Mouse (Mus musculus) hindbrain, embryonic 11.5 days (tissue): ENCODE data around the gene Scn3b. TPM values are rescaled to one million over a fixed set of nuclear protein-coding genes. Genes with fewer than 3 reads are reported as not detected.

Source experiments
- ATAC-seq: fragments of 200-750 bp; cut with Nextera tagmentation; 2 replicates; pipeline ENCODE4 v1.8.0; 2017; ENCODE audit warnings: mild to moderate bottlenecking, moderate TSS enrichment, moderate library complexity; ENCODE audit not compliant: low FRiP score
- DNase-seq: peaks from one replicate; pipeline ENCODE4 v3.0.0-alpha.2; 2015; ENCODE audit warnings: low spot score
- H3K27ac ChIP-seq: fragments of 300-500 bp; sonication (generic); 2 replicates; pipeline ENCODE4 v1.5.1; 2014; ENCODE audit warnings: mild to moderate bottlenecking, low read depth, low read length
- H3K27me3 ChIP-seq: fragments of 300-500 bp; sonication (generic); 2 replicates; pipeline ENCODE4 v1.6.1; 2014; ENCODE audit warnings: mild to moderate bottlenecking, low read length, moderate library complexity, mixed read lengths; ENCODE audit not compliant: control insufficient read depth, insufficient read depth
- H3K36me3 ChIP-seq: fragments of 300-500 bp; sonication (generic); 2 replicates; pipeline ENCODE4 v1.6.1; 2014; ENCODE audit warnings: mild to moderate bottlenecking, low read length, moderate library complexity, mixed read lengths; ENCODE audit not compliant: control insufficient read depth, insufficient read depth
- H3K4me1 ChIP-seq: fragments of 300-500 bp; sonication (generic); replicated peaks from 2 replicates; pipeline ENCODE4 v1.6.1; 2014; ENCODE audit warnings: low read length, mixed read lengths; ENCODE audit not compliant: control insufficient read depth, insufficient read depth
- H3K4me2 ChIP-seq: fragments of 300-500 bp; sonication (generic); replicated peaks from 2 replicates; pipeline ENCODE4 v1.6.1; 2014; ENCODE audit warnings: mild to moderate bottlenecking, low read depth, low read length
- H3K4me3 ChIP-seq: fragments of 300-500 bp; sonication (generic); 2 replicates; pipeline ENCODE4 v1.5.1; 2014; ENCODE audit warnings: low read depth, low read length
- H3K9ac ChIP-seq: fragments of 300-500 bp; sonication (generic); 2 replicates; pipeline ENCODE4 v1.6.1; 2014; ENCODE audit warnings: low read depth, low read length
- H3K9me3 ChIP-seq: fragments of 300-500 bp; sonication (generic); 2 replicates; pipeline ENCODE4 v1.6.1; 2016; ENCODE audit warnings: low read length; ENCODE audit not compliant: control insufficient read depth
- WGBS: fragments of 180-500 bp; shearing (Covaris S2); extraction: QIAGEN DNeasy Blood & Tissue Kit; methylation state at CpG from one replicate; pipeline ENCODE4 v1.1.7; 2014; 5-methylcytosine and 5-hydroxymethylcytosine counted together
- polyA plus RNA-seq: library from polyadenylated mRNA; unstranded; fragments of >200 nt; fragmentation: Nextera tagmentation; extraction: Ambion mirVana; gene quantifications from 2 replicates; pipeline ENCODE4 v1.2.1, GENCODE M21; 2014

Gene Scn3b
- 22.5 and 23.5 TPM in 2 replicates for polyA plus RNA-seq

DNA sequence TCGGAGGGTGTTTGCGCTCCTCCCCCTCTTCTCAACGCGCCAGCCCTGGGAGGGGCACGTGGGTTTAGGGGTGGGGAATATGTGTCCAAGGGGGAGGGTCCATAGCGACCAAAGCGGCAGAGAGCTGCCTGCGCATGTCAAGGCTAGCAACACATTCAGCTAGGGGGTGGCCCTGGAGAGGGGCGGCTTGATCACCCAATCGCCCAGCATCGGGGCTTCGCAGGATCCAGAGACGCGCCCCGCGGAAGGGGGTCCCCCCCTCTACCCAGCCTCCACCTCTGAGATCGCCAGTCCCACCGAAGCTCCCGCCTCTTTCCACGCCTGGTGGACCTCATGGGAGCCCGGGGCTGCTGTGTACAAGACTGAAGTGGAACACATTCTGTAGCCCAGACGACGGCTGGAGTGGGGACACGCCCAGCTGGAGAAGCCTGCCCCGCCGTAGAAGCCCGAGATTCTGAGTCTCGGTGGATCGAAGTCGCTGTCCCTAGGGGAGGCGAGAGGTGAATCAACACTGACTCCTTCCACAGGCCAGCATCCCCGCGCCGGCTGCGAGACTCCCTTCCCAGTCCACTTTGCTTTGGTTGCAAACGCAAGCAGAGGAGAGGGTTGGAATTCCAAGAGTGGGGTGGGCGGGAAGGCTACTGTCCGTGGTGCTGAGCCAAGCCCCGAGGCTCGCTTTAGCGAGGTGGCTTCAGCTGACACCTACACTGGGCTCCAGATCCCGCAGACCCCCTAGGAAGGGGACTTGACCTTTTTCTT is at the start of gene Scn3b:
TSS of gene Scn3b (plus strand) at position 115 of the 759 bp plus-strand sequence.
- Histone ChIP-seq H3K9ac (peak within 1 kb of the TSS; percentile 32), H3K9me3 (no peaks in the 10 kb centered on the region), H3K4me3 (peak within 1 kb of the TSS; percentile 43), H3K27ac (peak within 1 kb of the TSS; percentile 24; the same call in 1 of the 2 replicates), H3K36me3 (no peaks in the 10 kb centered on the region), H3K4me1 (0 out of 2 replicates have a peak, but pooled peaks cover 4% of the 10 kb centered on the region), H3K27me3 (no peaks in the 10 kb centered on the region; the same call in 1 of the 2 replicates), H3K4me2 (peak within 1 kb of the TSS; percentile 74)
- peak; percentile 77 for DNase-seq
- under 1% methylated on average over 40 of the region's 42 CpGs for WGBS
- ATAC-seq: peak; percentile 94

DNA sequence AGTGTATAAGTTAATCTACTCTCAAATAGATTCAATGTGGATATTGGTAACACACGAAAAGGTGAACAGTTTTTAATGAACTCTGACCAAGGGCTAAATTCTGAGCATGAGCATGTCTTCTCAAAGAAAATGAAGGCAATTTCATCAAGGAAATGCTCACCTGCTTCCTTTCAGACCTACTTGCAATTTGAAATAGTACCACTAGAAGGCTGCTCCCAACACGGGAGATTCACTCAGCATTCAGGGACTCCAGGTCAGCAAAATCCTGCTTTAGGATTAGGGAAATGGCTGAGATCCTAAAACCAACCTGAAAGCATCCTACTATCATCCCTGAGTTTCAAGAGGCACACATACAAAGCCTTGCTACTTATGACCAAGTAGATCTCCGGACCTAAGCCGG is 44.7 kb upstream of the Scn3b start:
- WGBS: 74% methylated on average over 4 of the region's 4 CpGs
- H3K9ac ChIP-seq: no peak overlapping the region
- no peak overlapping the region for H3K4me3 ChIP-seq
- no peak overlapping the region for H3K4me2 ChIP-seq
- no peaks in the 10 kb centered on the region for H3K9me3 ChIP-seq
- no peaks in the 10 kb centered on the region for H3K36me3 ChIP-seq
- ATAC-seq (no peak), DNase-seq (no peak)
- H3K27me3 ChIP-seq: no peaks in the 10 kb centered on the region
- no peaks in the 10 kb centered on the region for H3K4me1 ChIP-seq
- H3K27ac ChIP-seq: no peak overlapping the region

DNA sequence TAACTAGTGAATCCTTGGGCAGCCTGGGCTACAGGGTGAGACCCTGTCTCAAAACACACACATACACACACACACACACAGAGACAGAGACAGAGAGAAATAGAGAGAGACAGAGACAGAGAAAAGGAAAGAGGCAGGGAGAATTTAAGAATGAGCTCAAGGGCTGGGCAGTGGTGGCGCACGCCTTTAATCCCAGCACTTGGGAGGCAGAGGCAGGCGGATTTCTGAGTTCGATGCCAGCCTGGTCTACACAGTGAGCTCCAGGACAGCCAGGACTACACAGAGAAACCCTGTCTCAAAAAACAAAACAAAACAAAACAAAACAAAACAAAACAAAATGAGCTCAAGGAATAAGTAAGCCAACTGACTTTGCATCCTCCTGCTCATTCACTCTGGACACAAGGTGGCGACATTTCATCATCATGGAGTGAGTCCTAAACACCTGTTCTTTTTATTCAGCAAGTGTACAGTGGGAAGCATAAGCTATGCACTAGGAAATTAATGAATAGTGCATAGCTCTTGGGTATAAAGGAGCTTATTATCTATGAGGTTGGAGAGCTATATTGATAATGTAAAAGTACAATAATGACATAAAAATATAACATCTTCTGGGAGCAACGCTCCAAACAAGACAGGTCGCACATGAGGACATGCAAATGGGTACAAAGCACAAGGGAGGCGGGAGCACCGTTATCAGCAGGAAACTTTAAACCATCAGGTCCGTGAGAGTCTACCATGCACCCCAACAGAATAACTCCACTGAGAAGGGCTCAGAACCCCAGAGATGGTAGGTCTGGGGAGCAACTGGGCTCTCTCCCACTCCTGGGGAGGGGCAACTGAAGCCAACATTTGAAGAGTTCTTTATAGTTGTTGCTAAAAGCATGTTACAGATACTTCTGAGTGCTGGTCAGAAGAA is 40.9 kb upstream of the Scn3b start:
- Histone ChIP-seq H3K4me2 (no peak overlapping the region), H3K9ac (no peak overlapping the region), H3K36me3 (no peaks in the 10 kb centered on the region), H3K9me3 (no peaks in the 10 kb centered on the region), H3K27me3 (no peaks in the 10 kb centered on the region), H3K4me1 (no peaks in the 10 kb centered on the region), H3K27ac (no peak overlapping the region), H3K4me3 (no peak overlapping the region)
- DNase-seq (peak; percentile 79), ATAC-seq (peak; percentile 79)
- WGBS: 75% methylated on average over 10 of the region's 10 CpGs

DNA sequence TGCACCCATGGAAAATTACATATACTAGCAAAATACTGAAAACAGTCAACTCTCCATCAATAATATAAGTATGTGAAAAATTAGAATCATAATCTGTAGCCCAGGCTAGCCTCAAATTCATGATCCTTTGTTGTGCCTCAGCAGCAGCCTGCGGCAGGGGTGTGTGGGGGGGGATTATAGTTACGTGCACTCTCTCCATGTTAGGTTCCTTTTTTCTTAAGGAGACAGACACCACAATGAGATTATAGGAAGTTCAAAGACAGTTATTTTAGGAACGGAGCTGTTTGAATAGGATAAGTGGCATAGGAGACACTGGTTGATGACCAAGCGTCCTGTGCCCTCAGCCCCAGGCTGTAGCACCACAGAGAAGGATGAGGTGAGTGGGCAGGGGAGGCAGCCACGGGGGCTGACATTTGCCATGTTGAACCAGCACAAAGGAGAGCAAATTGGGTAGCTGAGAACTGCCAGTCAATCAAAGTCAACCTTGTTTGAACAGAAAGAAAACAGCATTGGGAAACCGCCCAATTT is 40.1 kb upstream of the Scn3b start:
- Histone ChIP-seq H3K9me3 (no peaks in the 10 kb centered on the region), H3K27me3 (no peaks in the 10 kb centered on the region), H3K9ac (no peak overlapping the region), H3K4me2 (no peak overlapping the region), H3K27ac (no peak overlapping the region), H3K4me1 (no peaks in the 10 kb centered on the region), H3K4me3 (no peak overlapping the region), H3K36me3 (no peaks in the 10 kb centered on the region)
- no peak for DNase-seq
- no peak for ATAC-seq
- WGBS: 58% methylated on average over 6 of the region's 6 CpGs

DNA sequence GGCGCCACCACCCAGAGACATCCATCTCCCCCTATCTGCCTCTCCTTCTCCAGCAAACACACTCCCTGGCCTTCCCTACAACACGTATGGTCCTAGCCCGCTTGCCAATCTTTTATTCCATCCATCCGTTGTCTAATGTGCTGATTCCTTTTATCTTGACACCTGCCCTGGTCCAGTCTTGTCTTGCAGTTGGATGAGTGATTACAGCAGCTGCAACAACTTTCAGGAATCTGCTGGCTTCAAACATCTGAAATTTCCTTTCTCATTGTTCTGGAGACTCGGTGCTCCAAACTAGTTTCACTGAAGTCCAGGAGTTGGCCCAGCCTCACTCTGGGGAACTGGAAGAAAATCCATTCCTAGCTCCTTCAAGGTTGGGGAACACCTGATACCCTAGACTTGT is 39.5 kb upstream of the Scn3b start:
- Histone ChIP-seq H3K4me2 (no peak overlapping the region), H3K4me1 (no peaks in the 10 kb centered on the region), H3K9me3 (no peaks in the 10 kb centered on the region), H3K4me3 (no peak overlapping the region), H3K27me3 (no peaks in the 10 kb centered on the region), H3K9ac (no peak overlapping the region), H3K36me3 (no peaks in the 10 kb centered on the region), H3K27ac (no peak overlapping the region)
- ATAC-seq (no peak), DNase-seq (no peak)
- WGBS: 68% methylated on average over 5 of the region's 5 CpGs

DNA sequence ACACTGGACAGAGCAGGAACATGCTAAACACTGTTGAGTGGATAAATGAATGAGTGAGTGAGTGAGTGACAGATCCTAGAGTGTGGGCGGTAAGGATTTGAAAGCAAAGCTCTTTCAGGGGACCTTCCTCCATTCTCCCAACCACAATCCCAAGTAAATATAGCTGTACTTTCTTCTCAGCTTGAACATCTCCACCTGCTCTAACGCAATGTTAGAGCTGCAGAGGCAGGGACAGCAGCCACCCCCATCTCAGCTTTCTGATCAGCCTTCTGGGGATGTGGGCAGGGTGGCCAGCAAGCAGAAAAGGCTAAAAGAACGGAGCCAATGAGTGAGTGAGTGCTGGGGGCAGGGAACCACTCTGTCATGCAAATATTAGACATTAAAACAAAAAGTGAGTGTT is 38.0 kb upstream of the Scn3b start:
- Histone ChIP-seq H3K27ac (no peak overlapping the region), H3K4me1 (no peaks in the 10 kb centered on the region), H3K4me3 (no peak overlapping the region), H3K9me3 (no peaks in the 10 kb centered on the region), H3K27me3 (no peaks in the 10 kb centered on the region), H3K36me3 (no peaks in the 10 kb centered on the region), H3K4me2 (no peak overlapping the region), H3K9ac (no peak overlapping the region)
- ATAC-seq: no peak
- 77% methylated on average over 3 of the region's 3 CpGs for WGBS
- no peak for DNase-seq

DNA sequence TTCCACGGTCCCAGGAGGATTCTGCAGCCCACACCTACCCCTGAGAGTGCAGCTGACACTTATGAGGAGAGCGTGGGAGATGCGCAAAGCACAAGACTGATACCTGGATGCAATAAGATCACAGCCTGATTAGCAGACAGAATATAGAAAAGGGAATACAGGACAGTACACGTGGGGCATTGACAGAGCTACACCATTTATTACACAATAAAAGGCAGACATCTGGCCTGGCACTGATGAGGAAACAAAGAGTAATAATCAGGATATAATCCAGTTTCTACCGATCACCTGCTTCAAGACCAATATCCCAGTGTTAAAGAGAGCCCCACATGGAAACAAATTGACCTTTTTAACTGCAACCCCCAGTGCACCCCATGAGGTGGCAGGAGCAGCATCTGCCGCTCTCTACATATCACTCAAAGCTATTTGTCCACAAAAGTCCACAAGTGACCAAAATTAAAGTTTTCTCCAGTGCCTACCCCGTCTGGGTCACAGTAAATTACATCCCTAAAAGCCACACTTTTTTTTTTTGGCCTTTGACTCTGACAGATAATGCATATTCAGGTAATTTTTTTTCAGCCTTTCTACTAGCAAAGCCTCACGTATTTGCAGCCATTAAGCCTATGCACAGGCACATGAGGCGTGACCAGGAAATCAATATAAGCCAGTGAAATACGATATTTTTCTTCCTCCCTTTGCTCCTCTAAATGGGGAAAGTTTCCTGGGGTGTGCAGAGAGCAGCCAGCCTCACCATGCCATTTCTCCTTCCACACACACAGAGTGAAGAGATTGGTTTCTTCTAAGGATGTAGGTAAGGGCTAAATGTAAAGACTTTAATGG is 34.6 kb upstream of the Scn3b start:
- H3K9ac ChIP-seq: no peak overlapping the region
- no peaks in the 10 kb centered on the region for H3K36me3 ChIP-seq
- H3K27ac ChIP-seq: no peak overlapping the region
- no peaks in the 10 kb centered on the region for H3K27me3 ChIP-seq
- no peaks in the 10 kb centered on the region for H3K4me1 ChIP-seq
- no peaks in the 10 kb centered on the region for H3K9me3 ChIP-seq
- no peak overlapping the region for H3K4me3 ChIP-seq
- 62% methylated on average over 10 of the region's 10 CpGs for WGBS
- no peak for DNase-seq
- peak; percentile 47; the same call in 1 of the 2 replicates for ATAC-seq
- H3K4me2 ChIP-seq: no peak overlapping the region

DNA sequence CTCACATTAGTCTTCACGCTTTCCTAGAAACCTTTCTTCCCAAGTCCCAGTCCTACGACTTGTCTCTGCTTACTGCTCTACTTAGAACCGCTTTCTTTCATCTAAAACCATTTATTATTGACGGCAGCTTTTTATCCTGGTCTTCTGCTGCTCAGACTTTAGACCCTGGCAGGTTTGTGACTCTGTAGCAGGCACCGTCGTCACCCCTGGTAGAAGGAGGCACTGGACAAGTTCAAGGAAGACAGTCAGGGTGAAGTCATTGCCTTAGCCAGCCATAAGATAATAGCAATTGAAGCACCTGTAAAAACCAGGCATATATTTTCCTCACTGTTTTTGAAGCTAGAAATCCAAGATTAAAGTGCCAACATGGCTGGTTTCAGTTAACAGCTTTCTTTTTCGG is 33.8 kb upstream of the Scn3b start:
- H3K4me3 ChIP-seq: no peak overlapping the region
- no peaks in the 10 kb centered on the region for H3K36me3 ChIP-seq
- H3K27ac ChIP-seq: no peak overlapping the region
- DNase-seq: no peak
- no peaks in the 10 kb centered on the region for H3K4me1 ChIP-seq
- H3K4me2 ChIP-seq: no peak overlapping the region
- no peaks in the 10 kb centered on the region for H3K27me3 ChIP-seq
- no peak overlapping the region for H3K9ac ChIP-seq
- no peak for ATAC-seq
- WGBS: 85% methylated on average over 7 of the region's 7 CpGs
- H3K9me3 ChIP-seq: no peaks in the 10 kb centered on the region
